Comparison of ENCODE assay signal across 8 mouse cellular contexts in genomic region chr1:177408690-177409089, GRCm38 (mm10). TPM values are rescaled to one million over a fixed set of nuclear protein-coding genes. Genes with fewer than 3 reads are reported as not detected.
DNase-seq lines count a peak whose midpoint lies in the region; ATAC-seq lines count a peak whose summit lies in the region.

No protein-coding gene starts in this region.

- peak; percentile 15 for DNase-seq in cerebellum, adult 8-10 months
- no peak for DNase-seq in cerebellum, postnatal 10 days
- peak; percentile 58 for DNase-seq in urinary bladder, postnatal 14 days (ENCODE audit: low spot score)
- no peak for DNase-seq in urinary bladder, adult 2 months (ENCODE audit: low spot score)
- peak; percentile 69 for DNase-seq in induced T-regulatory cell, adult 2 months (ENCODE audit: low read depth)
- no peak for DNase-seq in left cerebral cortex, adult 18-20 months (ENCODE audit: low spot score in 2 of 2)
- no peak for DNase-seq in neural tube, embryonic 10.5 days (ENCODE audit: extremely low spot score, low spot score)

- ATAC-seq in neutrophil, adult 5-6 weeks (ENCODE audit: extremely low read depth, insufficient number of reproducible peaks, low FRiP score, poor library complexity, severe bottlenecking): peak; percentile 84

RNA-seq across cellular contexts. Expression of gene Zbtb18, which starts 33.5 kb away (rescaled TPM):
- 11.9 and 27.0 TPM in 2 replicates for polyA plus RNA-seq in urinary bladder, adult 2 months (2012; rRNA removed)
- total RNA-seq in neutrophil, adult 5-6 weeks (2017): 91.1 and 91.6 TPM in 2 replicates
- total RNA-seq in left cerebral cortex, adult 18-20 months (2021): 100 to 1,000 TPM; 341 to 359 TPM

Comparison
In these comparisons a context has a peak if more than half of its experiments do, and no peak if none do; other contexts are left out.
1. DNase-seq: peak in cerebellum, adult 8-10 months (single experiment), urinary bladder, postnatal 14 days (single experiment) and induced T-regulatory cell, adult 2 months (single experiment); none in cerebellum, postnatal 10 days (0 of 2), urinary bladder, adult 2 months (single experiment), left cerebral cortex, adult 18-20 months (0 of 2) and neural tube, embryonic 10.5 days (single experiment).